Mouse (Mus musculus): ENCODE data around the gene Gm14692. TPM values are rescaled to one million over a fixed set of nuclear protein-coding genes. Genes with fewer than 3 reads are reported as not detected.
"Not testable (repeated sequence)": the region's sequence is repeated elsewhere in the genome, so short reads cannot be mapped to it uniquely, and the experiment has no call there.

Gene Gm14692
- polyA plus RNA-seq (2014; fragmentation: Nextera tagmentation; extraction: Ambion mirVana), result not detected in 2 replicates

GRCm38 (mm10) chrX:67695398-67695797, at the start of gene Gm14692:
Gene Gm14692 (plus strand): TSS chrX:67695698.
- H3K27ac ChIP-seq (replicated peaks; ENCODE audit: low read depth, low read length); H3K4me1 ChIP-seq (ENCODE audit: control insufficient read depth, insufficient read depth, low read length); H3K4me2 ChIP-seq (ENCODE audit: low read depth, low read length); H3K36me3 ChIP-seq (replicated peaks; ENCODE audit: control insufficient read depth, insufficient read depth, low read depth, low read length); H3K27me3 ChIP-seq (ENCODE audit: control insufficient read depth, insufficient read depth, low read length); H3K9ac ChIP-seq (replicated peaks; ENCODE audit: low read length); H3K4me3 ChIP-seq (ENCODE audit: low read depth, low read length); DNase-seq (ENCODE audit: low spot score); H3K9me3 ChIP-seq (replicated peaks; ENCODE audit: control insufficient read depth, low read length); ATAC-seq (replicated peaks; ENCODE audit: insufficient number of reproducible peaks, low FRiP score, low TSS enrichment, low read depth): not testable (repeated sequence)
- 92% methylated on average over 2 of the region's 10 CpGs for WGBS

DNA sequence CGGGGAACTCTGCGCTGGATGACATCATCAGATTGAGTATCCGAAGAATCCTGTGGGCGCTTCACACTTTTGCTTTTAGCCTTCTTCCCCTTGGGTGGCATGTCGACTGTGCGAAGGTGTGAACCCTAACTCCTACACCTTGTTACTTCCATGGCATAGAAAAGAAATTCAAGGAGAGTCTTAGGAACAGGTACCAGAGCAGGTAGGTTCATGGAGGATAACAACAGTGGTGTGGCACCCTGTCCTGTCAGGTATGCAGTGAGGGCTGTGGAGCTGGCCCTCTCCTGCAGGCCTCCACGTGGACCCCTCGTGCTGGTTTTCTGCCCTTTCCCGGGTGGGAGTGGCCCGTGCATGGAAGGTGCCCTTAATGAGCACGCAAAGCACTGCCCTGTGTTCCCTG, 2.0 kb upstream of the Gm14692 start, which contains the start of gene Gm1140:
Gene Gm1140 (minus strand): TSS at position 101 of the 400 bp plus-strand sequence.
- H3K27ac ChIP-seq (replicated peaks; ENCODE audit: low read depth, low read length); ATAC-seq (replicated peaks; ENCODE audit: insufficient number of reproducible peaks, low FRiP score, low TSS enrichment, low read depth): not testable (repeated sequence)

More for the DNA sequence above, 2.0 kb upstream of the Gm14692 start, which contains the start of gene Gm1140:
- H3K9ac ChIP-seq (replicated peaks; ENCODE audit: low read length); H3K4me1 ChIP-seq (ENCODE audit: control insufficient read depth, insufficient read depth, low read length); H3K36me3 ChIP-seq (replicated peaks; ENCODE audit: control insufficient read depth, insufficient read depth, low read depth, low read length); H3K4me2 ChIP-seq (ENCODE audit: low read depth, low read length); H3K4me3 ChIP-seq (ENCODE audit: low read depth, low read length); DNase-seq (ENCODE audit: low spot score); H3K27me3 ChIP-seq (ENCODE audit: control insufficient read depth, insufficient read depth, low read length); H3K9me3 ChIP-seq (replicated peaks; ENCODE audit: control insufficient read depth, low read length): not testable (repeated sequence)
- WGBS, result 69% methylated on average over 5 of the region's 11 CpGs

Other genes starting within 250 kb of the Gm14692 start
- gene Gm1140, start 2.1 kb upstream of the Gm14692 start, polyA plus RNA-seq (2014; fragmentation: Nextera tagmentation; extraction: Ambion mirVana), result not detected in 2 replicates
- gene 4933436I01Rik, start 225.8 kb downstream of the Gm14692 start, polyA plus RNA-seq (2014; fragmentation: Nextera tagmentation; extraction: Ambion mirVana), result not detected in 2 replicates